Mouse (Mus musculus) liver, embryonic 14.5 days (tissue): Measurements from ENCODE around the gene Atp2a3. TPM values are rescaled to one million over a fixed set of nuclear protein-coding genes. Genes with fewer than 3 reads are reported as not detected.

Source experiments
- ATAC-seq: fragments of 200-750 bp; cut with Nextera tagmentation; 2 replicates; pipeline ENCODE4 v1.8.0; 2017; ENCODE audit warnings: moderate number of reproducible peaks, mild to moderate bottlenecking, moderate library complexity; ENCODE audit not compliant: insufficient read depth
- DNase-seq, 3 experiments: peaks; one replicate each; pipeline ENCODE4 v3.0.0-alpha.2; 2012 to 2013; ENCODE audit warnings: low read depth in 3 of 3, low spot score in 3 of 3
- H3K27ac ChIP-seq: fragments of 300-500 bp; sonication (generic); 2 replicates; pipeline ENCODE4 v1.5.1; 2014; ENCODE audit warnings: moderate library complexity, mild to moderate bottlenecking, control low read depth, inconsistent platforms
- H3K27me3 ChIP-seq: fragments of 300-500 bp; sonication (generic); 2 replicates; pipeline ENCODE4 v1.6.1; 2014; ENCODE audit warnings: mild to moderate bottlenecking, low read length, moderate library complexity; ENCODE audit not compliant: control insufficient read depth, insufficient read depth
- H3K36me3 ChIP-seq: fragments of 300-500 bp; sonication (generic); replicated peaks from 2 replicates; pipeline ENCODE4 v1.6.1; 2014; ENCODE audit warnings: low read depth; ENCODE audit not compliant: control insufficient read depth, insufficient read depth
- H3K4me1 ChIP-seq, 2 experiments: fragments of 200-500 bp in 1 of 2; fragments of 300-500 bp in 1 of 2; sonication (generic) in 1 of 2; replicated peaks; 2 replicates each; pipeline ENCODE4 v1.6.1; 2012 to 2014; ENCODE audit warnings: antibody characterized with exemption in 1 of 2, inconsistent platforms in 1 of 2, low read length in 1 of 2; ENCODE audit not compliant: control insufficient read depth in 2 of 2, insufficient read depth in 2 of 2
- H3K4me2 ChIP-seq: fragments of 300-500 bp; sonication (generic); 2 replicates; pipeline ENCODE4 v1.6.1; 2014; ENCODE audit warnings: low read depth, mild to moderate bottlenecking, control low read depth, moderate library complexity
- H3K4me3 ChIP-seq, 2 experiments: fragments of 200-500 bp in 1 of 2; fragments of 300-500 bp in 1 of 2; sonication (generic) in 1 of 2; 2 replicates each; pipeline ENCODE4 v1.5.1; 2012 to 2014; ENCODE audit warnings: low read depth in 2 of 2, low read length in 2 of 2, mild to moderate bottlenecking in 2 of 2, control low read depth in 1 of 2, inconsistent platforms in 1 of 2, moderate library complexity in 1 of 2; ENCODE audit not compliant: insufficient read depth in 1 of 2
- H3K9ac ChIP-seq: fragments of 300-500 bp; sonication (generic); replicated peaks from 2 replicates; pipeline ENCODE4 v1.6.1; 2014; ENCODE audit warnings: mild to moderate bottlenecking, control low read depth, moderate library complexity
- H3K9me3 ChIP-seq: fragments of 300-500 bp; sonication (generic); 2 replicates; pipeline ENCODE4 v1.6.1; 2016; ENCODE audit warnings: low read length, mixed read lengths; ENCODE audit not compliant: control insufficient read depth
- CTCF ChIP-seq: IDR thresholded peaks from 2 replicates; pipeline ENCODE4 v1.5.1; 2016; ENCODE audit warnings: antibody characterized with exemption, low read depth, control low read depth
- EP300 ChIP-seq: IDR thresholded peaks from 2 replicates; pipeline ENCODE4 v1.6.1; 2016; ENCODE audit warnings: antibody characterized with exemption, low read depth
- WGBS: fragments of 180-500 bp; shearing (Covaris S2); extraction: QIAGEN DNeasy Blood & Tissue Kit; methylation state at CpG from one replicate; pipeline ENCODE4 v1.1.7; 2014; ENCODE audit not compliant: insufficient replicate concordance; 5-methylcytosine and 5-hydroxymethylcytosine counted together
- microRNA-seq: library from miRNA; unstranded; fragments of <30 nt; microRNA quantifications from one replicate; pipeline ENCODE4, GENCODE M21; 2016
- polyA plus RNA-seq, 2 experiments: library from polyadenylated mRNA; depleted of rRNA in 1 of 2; stranded (reverse) in 1 of 2; unstranded in 1 of 2; fragments of >200 nt; fragmentation: Nextera tagmentation in 1 of 2; extraction: Ambion mirVana in 1 of 2; gene quantifications; 2 replicates each; pipeline versions ENCODE4 v1.2.1 to v1.2.3; 2012 to 2014

Gene Atp2a3
- polyA plus RNA-seq, 2 experiments, result 6.4 to 6.7 TPM

GRCm38 (mm10) chr11:73036077-73036476 lies 75.1 kb downstream of the Atp2a3 start:
- H3K4me3 ChIP-seq, result no peak overlapping the region
- TF ChIP-seq EP300, result no peak
- TF ChIP-seq CTCF, result no peak
- H3K4me2 ChIP-seq, result no peak overlapping the region
- ATAC-seq, result no peak
- no peak for DNase-seq
- no peaks in the 10 kb centered on the region for H3K9me3 ChIP-seq
- H3K9ac ChIP-seq, result no peak overlapping the region
- H3K27me3 ChIP-seq, result no peaks in the 10 kb centered on the region
- H3K4me1 ChIP-seq, result peaks cover 0 to 3% of the 10 kb centered on the region in 2 experiments; a peak in 1 of 4 replicates
- H3K27ac ChIP-seq, result no peak overlapping the region
- H3K36me3 ChIP-seq, result no peaks in the 10 kb centered on the region
- 71% methylated on average over 7 of the region's 7 CpGs for WGBS

GRCm38 (mm10) chr11:73036889-73037288 lies 75.9 kb downstream of the Atp2a3 start:
- no peak for ATAC-seq
- no peak overlapping the region for H3K4me3 ChIP-seq
- no peaks in the 10 kb centered on the region for H3K9me3 ChIP-seq
- no peak overlapping the region for H3K9ac ChIP-seq
- TF ChIP-seq CTCF (no peak), EP300 (no peak)
- H3K4me1 ChIP-seq, result no peaks in the 10 kb centered on the region
- no peaks in the 10 kb centered on the region for H3K36me3 ChIP-seq
- no peak for DNase-seq
- WGBS, result 65% methylated on average over 6 of the region's 6 CpGs
- H3K27me3 ChIP-seq, result no peaks in the 10 kb centered on the region
- H3K4me2 ChIP-seq, result no peak overlapping the region
- H3K27ac ChIP-seq, result no peak overlapping the region

GRCm38 (mm10) chr11:73037691-73038090 lies 76.7 kb downstream of the Atp2a3 start:
- H3K36me3 ChIP-seq, result no peaks in the 10 kb centered on the region
- WGBS, result 57% methylated on average over 3 of the region's 3 CpGs
- no peak overlapping the region for H3K4me3 ChIP-seq
- DNase-seq, result no peak
- H3K27ac ChIP-seq, result no peak overlapping the region
- no peak overlapping the region for H3K4me2 ChIP-seq
- no peaks in the 10 kb centered on the region for H3K27me3 ChIP-seq
- no peak for ATAC-seq
- H3K4me1 ChIP-seq, result no peaks in the 10 kb centered on the region
- no peak for TF ChIP-seq CTCF
- no peak for TF ChIP-seq EP300
- H3K9me3 ChIP-seq, result no peaks in the 10 kb centered on the region
- H3K9ac ChIP-seq, result no peak overlapping the region

- ATAC-seq (no peak), DNase-seq (no peak)
- TF ChIP-seq CTCF (peak; percentile 77), EP300 (no peak)
- WGBS, result 49% methylated on average over 9 of the region's 9 CpGs
- no peak overlapping the region for H3K27ac ChIP-seq
- no peaks in the 10 kb centered on the region for H3K9me3 ChIP-seq
- H3K27me3 ChIP-seq, result no peaks in the 10 kb centered on the region
- H3K4me2 ChIP-seq, result no peak overlapping the region
- no peaks in the 10 kb centered on the region for H3K4me1 ChIP-seq
- no peak overlapping the region for H3K9ac ChIP-seq
- H3K36me3 ChIP-seq, result no peaks in the 10 kb centered on the region
- no peak overlapping the region for H3K4me3 ChIP-seq
Observed at GRCm38 (mm10) chr11:73039102-73039799, 78.3 kb downstream of the Atp2a3 start.

Small RNA genes within 50 kb of the gene (microRNA-seq; reads per million reads assigned to microRNA genes)
- not detected for gene Gm44467

Other genes with a start within 250 kb of the Atp2a3 start
- gene Cyb5d2, start 165.0 kb upstream of the Atp2a3 start, polyA plus RNA-seq (2012; rRNA removed), result 1.7 and 2.0 TPM in 2 replicates
- gene Cyb5d2, start 165.0 kb upstream of the Atp2a3 start, polyA plus RNA-seq (2014; fragmentation: Nextera tagmentation; extraction: Ambion mirVana), result 1.7 and 2.8 TPM in 2 replicates
- gene Zzef1, start 164.9 kb upstream of the Atp2a3 start, polyA plus RNA-seq (2012; rRNA removed), result 5.1 TPM in 2 replicates
- 4.4 and 4.9 TPM in 2 replicates for gene Zzef1, start 164.9 kb upstream of the Atp2a3 start, polyA plus RNA-seq (2014; fragmentation: Nextera tagmentation; extraction: Ambion mirVana)
- gene P2rx1, start 37.9 kb downstream of the Atp2a3 start, polyA plus RNA-seq (2012; rRNA removed), result 4.6 and 5.3 TPM in 2 replicates
- 6.8 and 9.0 TPM in 2 replicates for gene P2rx1, start 37.9 kb downstream of the Atp2a3 start, polyA plus RNA-seq (2014; fragmentation: Nextera tagmentation; extraction: Ambion mirVana)
- 0.49 and 0.69 TPM in 2 replicates for gene Camkk1, start 57.8 kb downstream of the Atp2a3 start, polyA plus RNA-seq (2012; rRNA removed)
- gene Camkk1, start 57.8 kb downstream of the Atp2a3 start, polyA plus RNA-seq (2014; fragmentation: Nextera tagmentation; extraction: Ambion mirVana), result 0.19 and 0.36 TPM in 2 replicates
- gene Ncbp3, start 86.6 kb downstream of the Atp2a3 start, polyA plus RNA-seq (2012; rRNA removed), result 1.6 and 2.4 TPM in 2 replicates
- 3.1 TPM in 2 replicates for gene Ncbp3, start 86.6 kb downstream of the Atp2a3 start, polyA plus RNA-seq (2014; fragmentation: Nextera tagmentation; extraction: Ambion mirVana)
- 0.02 and 0.03 TPM in 2 replicates for gene Itgae, start 129.4 kb downstream of the Atp2a3 start, polyA plus RNA-seq (2012; rRNA removed)
- gene Itgae, start 129.4 kb downstream of the Atp2a3 start, polyA plus RNA-seq (2014; fragmentation: Nextera tagmentation; extraction: Ambion mirVana), result 0.03 and 0.06 TPM in 2 replicates
- 4.5 and 5.7 TPM in 2 replicates for gene Haspin, start 177.1 kb downstream of the Atp2a3 start, polyA plus RNA-seq (2012; rRNA removed)
- 10.5 and 12.6 TPM in 2 replicates for gene Haspin, start 177.1 kb downstream of the Atp2a3 start, polyA plus RNA-seq (2014; fragmentation: Nextera tagmentation; extraction: Ambion mirVana)
- 0.05 and 0.08 TPM in 2 replicates for gene P2rx5, start 199.3 kb downstream of the Atp2a3 start, polyA plus RNA-seq (2012; rRNA removed)
- gene P2rx5, start 199.3 kb downstream of the Atp2a3 start, polyA plus RNA-seq (2014; fragmentation: Nextera tagmentation; extraction: Ambion mirVana), result 0.15 and 0.16 TPM in 2 replicates
- gene Emc6, start 215.9 kb downstream of the Atp2a3 start, polyA plus RNA-seq (2012; rRNA removed), result 38.3 and 40.1 TPM in 2 replicates
- 80.3 and 83.7 TPM in 2 replicates for gene Emc6, start 215.9 kb downstream of the Atp2a3 start, polyA plus RNA-seq (2014; fragmentation: Nextera tagmentation; extraction: Ambion mirVana)
- 10.8 and 11.6 TPM in 2 replicates for gene Tax1bp3, start 215.9 kb downstream of the Atp2a3 start, polyA plus RNA-seq (2012; rRNA removed)
- 25.8 and 26.7 TPM in 2 replicates for gene Tax1bp3, start 215.9 kb downstream of the Atp2a3 start, polyA plus RNA-seq (2014; fragmentation: Nextera tagmentation; extraction: Ambion mirVana)
- gene Ctns, start 237.9 kb downstream of the Atp2a3 start, polyA plus RNA-seq (2012; rRNA removed), result 4.5 and 5.3 TPM in 2 replicates
- gene Ctns, start 237.9 kb downstream of the Atp2a3 start, polyA plus RNA-seq (2014; fragmentation: Nextera tagmentation; extraction: Ambion mirVana), result 4.8 and 6.8 TPM in 2 replicates
- 1.6 and 2.0 TPM in 2 replicates for gene Shpk, start 238.3 kb downstream of the Atp2a3 start, polyA plus RNA-seq (2012; rRNA removed)
- 1.5 and 2.4 TPM in 2 replicates for gene Shpk, start 238.3 kb downstream of the Atp2a3 start, polyA plus RNA-seq (2014; fragmentation: Nextera tagmentation; extraction: Ambion mirVana)